Mouse (Mus musculus): ENCODE measurements around the gene Fbln1.
"Not testable (repeated sequence)": the region's sequence is repeated elsewhere in the genome, so short reads cannot be mapped to it uniquely, and the experiment has no call there.

Gene Fbln1

DNA sequence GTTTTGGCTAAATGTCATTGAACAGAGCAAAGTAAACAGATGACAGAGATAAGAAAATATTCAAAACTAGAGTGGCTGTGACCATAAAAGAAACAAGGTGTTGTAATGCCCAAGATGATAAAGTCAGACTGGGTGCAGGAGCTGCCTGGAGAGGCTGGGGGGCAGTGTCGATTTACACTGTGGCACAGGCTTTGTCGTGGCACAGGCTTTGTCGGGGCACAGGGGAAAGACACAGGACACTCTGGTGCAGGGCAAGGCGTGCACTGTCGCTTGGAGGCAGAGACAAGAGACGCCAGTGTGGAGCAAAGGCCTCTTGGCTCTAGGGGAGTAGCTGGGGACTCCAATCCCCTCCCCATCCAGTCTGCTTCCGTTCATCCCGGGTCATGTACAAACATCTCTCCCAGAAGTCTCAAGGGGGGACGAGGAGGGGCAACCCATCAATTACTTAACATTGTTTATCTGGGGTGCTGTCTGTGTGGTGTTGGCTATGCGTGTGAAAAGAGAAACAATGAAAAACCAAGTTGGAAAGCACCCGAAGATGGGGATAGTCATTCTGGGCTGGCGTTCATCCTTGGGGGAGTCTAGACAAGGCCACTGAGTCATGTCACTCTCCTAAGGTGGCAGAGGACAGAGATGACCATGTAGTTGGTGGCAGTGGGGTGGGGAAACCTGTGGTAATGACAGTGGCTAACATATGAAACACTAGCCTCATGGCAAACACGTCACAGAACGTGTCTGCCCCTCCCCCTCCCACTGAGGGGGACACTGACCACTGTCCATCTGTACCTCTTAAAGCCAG, 110.8 kb downstream of the Fbln1 start:
- Histone ChIP-seq H3K9me3 (ENCODE audit: low read length) (no peaks in the 10 kb centered on the region), H3K36me3 (ENCODE audit: insufficient read depth, low read length) (no peaks in the 10 kb centered on the region), H3K4me1 (replicated peaks; ENCODE audit: low read depth, low read length) (peaks cover 11% of the 10 kb centered on the region; the same call in 1 of the 2 replicates), H3K27me3 (ENCODE audit: insufficient read depth, low read length) (peaks cover 19% of the 10 kb centered on the region), H3K4me3 (replicated peaks; ENCODE audit: low read length) (no peak overlapping the region)
- no peak for TF ChIP-seq POU5F1 (IDR thresholded peaks at IDR 0.05; ENCODE audit: borderline replicate concordance, low read length)
- no peak for TF ChIP-seq NANOG (IDR thresholded peaks at IDR 0.05; ENCODE audit: borderline replicate concordance, low read length)
- TF ChIP-seq CTCF (conservative IDR thresholded peaks at IDR 0.05; ENCODE audit: low read length), result no peak

DNA sequence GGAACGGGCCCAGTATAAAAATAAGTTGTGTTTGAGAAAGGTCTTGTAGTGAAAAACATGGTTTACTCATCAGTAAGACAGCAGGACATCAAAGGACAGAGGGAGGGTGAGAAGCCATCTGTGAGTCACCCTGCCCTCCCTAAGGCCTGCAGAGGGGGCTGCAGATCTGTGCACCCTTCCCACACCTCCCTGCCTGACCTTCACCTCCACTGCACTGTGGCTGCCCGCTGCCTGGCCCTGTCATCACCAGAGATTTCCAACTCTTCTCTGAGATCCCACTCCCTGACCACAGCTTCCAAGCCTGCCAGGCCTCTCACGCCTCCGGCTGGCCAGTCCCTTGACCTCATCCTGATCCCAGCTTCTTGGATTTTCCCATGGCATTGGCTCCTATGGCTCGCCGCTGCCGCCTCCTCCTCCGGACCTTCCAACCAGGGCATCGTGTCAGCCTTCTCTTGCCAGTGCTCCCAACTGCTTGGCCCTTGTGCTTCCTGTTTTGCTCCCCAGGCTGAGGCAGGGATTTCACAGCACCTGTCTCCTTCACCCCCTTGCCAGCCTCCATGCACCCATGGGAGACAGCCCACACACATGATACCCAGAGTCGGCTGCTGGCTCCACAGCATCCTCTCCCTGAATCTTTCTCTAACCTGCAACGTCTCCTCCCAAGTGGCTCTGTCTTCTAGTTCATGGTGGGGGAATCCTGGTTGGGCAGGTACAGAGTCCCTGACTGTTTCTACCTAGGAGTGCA, 114.3 kb downstream of the Fbln1 start:
- H3K36me3 ChIP-seq (ENCODE audit: insufficient read depth, low read length), result no peaks in the 10 kb centered on the region
- peaks cover 7% of the 10 kb centered on the region for H3K27me3 ChIP-seq (ENCODE audit: insufficient read depth, low read length)
- TF ChIP-seq NANOG (IDR thresholded peaks at IDR 0.05; ENCODE audit: borderline replicate concordance, low read length), result no peak
- TF ChIP-seq CTCF (conservative IDR thresholded peaks at IDR 0.05; ENCODE audit: low read length), result no peak
- TF ChIP-seq POU5F1 (IDR thresholded peaks at IDR 0.05; ENCODE audit: borderline replicate concordance, low read length), result no peak
- H3K4me1 ChIP-seq (replicated peaks; ENCODE audit: low read depth, low read length), result peaks cover 10% of the 10 kb centered on the region; the same call in 1 of the 2 replicates
- no peak overlapping the region for H3K4me3 ChIP-seq (replicated peaks; ENCODE audit: low read length)
- H3K9me3 ChIP-seq (ENCODE audit: low read length), result no peaks in the 10 kb centered on the region

DNA sequence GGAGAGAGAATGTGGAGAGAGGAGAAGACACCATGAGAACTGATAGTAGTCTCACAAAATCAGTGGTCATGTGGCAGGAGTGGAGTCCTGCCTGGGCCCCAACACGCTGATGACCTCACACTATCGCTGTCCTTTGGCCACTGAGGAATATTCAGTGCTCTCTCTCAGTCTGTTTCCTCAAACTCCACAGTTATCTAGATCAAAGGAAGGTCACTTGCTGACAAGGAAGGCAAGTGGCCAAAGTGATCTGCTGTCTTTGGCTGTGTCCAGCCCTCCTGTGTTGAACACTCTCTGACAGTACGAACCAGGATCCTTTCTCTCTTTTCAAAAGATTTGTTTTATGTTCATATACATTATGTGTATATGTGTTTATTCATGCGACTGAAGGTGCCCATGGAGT, 117.5 kb downstream of the Fbln1 start:
- TF ChIP-seq CTCF (conservative IDR thresholded peaks at IDR 0.05; ENCODE audit: low read length) (no peak), POU5F1 (IDR thresholded peaks at IDR 0.05; ENCODE audit: borderline replicate concordance, low read length) (no peak), NANOG (IDR thresholded peaks at IDR 0.05; ENCODE audit: borderline replicate concordance, low read length) (no peak)
- no peaks in the 10 kb centered on the region for H3K9me3 ChIP-seq (ENCODE audit: low read length)
- no peaks in the 10 kb centered on the region; the same call in 1 of the 2 replicates for H3K27me3 ChIP-seq (ENCODE audit: insufficient read depth, low read length)
- H3K36me3 ChIP-seq (ENCODE audit: insufficient read depth, low read length), result no peaks in the 10 kb centered on the region
- no peak overlapping the region for H3K4me3 ChIP-seq (replicated peaks; ENCODE audit: low read length)
- peaks cover 28% of the 10 kb centered on the region for H3K4me1 ChIP-seq (replicated peaks; ENCODE audit: low read depth, low read length)

DNA sequence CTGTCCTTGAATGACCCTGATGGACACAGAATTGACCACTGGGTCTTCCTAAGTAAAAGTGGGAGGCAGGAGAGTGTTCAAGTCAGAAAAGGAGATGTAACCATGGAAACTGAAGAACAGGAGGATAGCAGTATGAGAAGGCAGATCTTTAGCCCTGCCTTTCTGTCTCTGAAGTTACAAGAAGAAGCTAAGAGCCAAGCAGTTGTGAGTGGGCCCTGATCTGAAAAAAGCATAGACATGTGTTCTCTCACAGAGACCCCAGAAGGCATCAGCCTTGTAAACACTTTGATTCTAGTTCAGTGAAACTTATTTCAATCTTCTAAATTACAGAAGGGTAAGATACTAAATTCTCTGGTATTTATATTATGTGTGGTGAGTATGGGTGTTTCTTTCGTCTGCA, 118.7 kb downstream of the Fbln1 start:
- Histone ChIP-seq H3K9me3 (ENCODE audit: low read length) (no peaks in the 10 kb centered on the region), H3K4me1 (replicated peaks; ENCODE audit: low read depth, low read length) (peaks cover 28% of the 10 kb centered on the region), H3K4me3 (replicated peaks; ENCODE audit: low read length) (no peak overlapping the region), H3K27me3 (ENCODE audit: insufficient read depth, low read length) (no peaks in the 10 kb centered on the region; the same call in 1 of the 2 replicates), H3K36me3 (ENCODE audit: insufficient read depth, low read length) (no peaks in the 10 kb centered on the region)
- TF ChIP-seq CTCF (conservative IDR thresholded peaks at IDR 0.05; ENCODE audit: low read length) (no peak), POU5F1 (IDR thresholded peaks at IDR 0.05; ENCODE audit: borderline replicate concordance, low read length) (no peak), NANOG (IDR thresholded peaks at IDR 0.05; ENCODE audit: borderline replicate concordance, low read length) (no peak)

DNA sequence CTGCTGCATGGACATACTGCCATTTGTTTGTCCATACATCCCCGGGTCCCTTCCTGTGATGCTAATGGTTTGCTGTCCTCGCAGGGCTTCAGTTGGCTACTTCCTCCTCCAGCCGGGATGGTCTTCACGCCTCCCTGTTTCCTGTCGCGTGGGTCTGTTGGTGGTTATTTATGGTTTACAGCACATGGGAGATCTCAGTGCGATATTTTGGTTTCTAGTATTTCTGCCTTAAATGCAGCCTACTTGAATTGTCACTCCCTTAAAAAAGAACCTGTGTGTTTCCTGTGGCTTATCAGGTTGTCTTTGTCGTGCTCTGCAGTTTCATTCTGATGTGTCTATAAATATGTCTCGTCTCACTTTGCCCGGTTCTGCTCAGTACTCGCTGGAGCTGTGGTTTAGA, 122.1 kb downstream of the Fbln1 start:
- peaks cover 42% of the 10 kb centered on the region for H3K4me1 ChIP-seq (replicated peaks; ENCODE audit: low read depth, low read length)
- no peaks in the 10 kb centered on the region; the same call in 1 of the 2 replicates for H3K27me3 ChIP-seq (ENCODE audit: insufficient read depth, low read length)
- no peaks in the 10 kb centered on the region for H3K36me3 ChIP-seq (ENCODE audit: insufficient read depth, low read length)
- H3K9me3 ChIP-seq (ENCODE audit: low read length), result no peaks in the 10 kb centered on the region
- H3K4me3 ChIP-seq (replicated peaks; ENCODE audit: low read length), result no peak overlapping the region
- TF ChIP-seq POU5F1 (IDR thresholded peaks at IDR 0.05; ENCODE audit: borderline replicate concordance, low read length) (no peak), NANOG (IDR thresholded peaks at IDR 0.05; ENCODE audit: borderline replicate concordance, low read length) (no peak), CTCF (conservative IDR thresholded peaks at IDR 0.05; ENCODE audit: low read length) (no peak)

DNA sequence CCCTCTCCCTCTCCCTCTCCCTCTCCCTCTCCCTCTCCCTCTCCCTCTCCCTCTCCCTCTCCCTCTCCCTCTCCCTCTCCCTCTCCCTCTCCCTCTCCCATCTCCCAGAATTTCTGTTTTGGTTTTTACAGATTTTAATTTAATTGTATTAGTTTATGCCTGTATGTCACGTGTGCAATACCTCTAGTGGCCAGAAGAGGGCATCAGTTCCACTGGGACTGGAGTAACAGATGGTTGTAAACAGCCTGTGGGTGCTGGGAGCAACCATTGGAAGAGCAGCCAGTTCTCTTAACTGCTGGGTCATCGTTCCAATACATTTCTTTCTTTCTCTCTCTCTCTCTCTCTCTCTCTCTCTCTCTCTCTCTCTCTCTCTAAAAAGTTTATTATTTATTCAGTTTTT, 122.7 kb downstream of the Fbln1 start:
- H3K9me3 ChIP-seq (ENCODE audit: low read length); H3K4me3 ChIP-seq (replicated peaks; ENCODE audit: low read length); H3K27me3 ChIP-seq (ENCODE audit: insufficient read depth, low read length); H3K36me3 ChIP-seq (ENCODE audit: insufficient read depth, low read length): not testable (repeated sequence)
- peak; percentile 82 for TF ChIP-seq CTCF (conservative IDR thresholded peaks at IDR 0.05; ENCODE audit: low read length)
- peaks cover 47% of the 10 kb centered on the region for H3K4me1 ChIP-seq (replicated peaks; ENCODE audit: low read depth, low read length)

DNA sequence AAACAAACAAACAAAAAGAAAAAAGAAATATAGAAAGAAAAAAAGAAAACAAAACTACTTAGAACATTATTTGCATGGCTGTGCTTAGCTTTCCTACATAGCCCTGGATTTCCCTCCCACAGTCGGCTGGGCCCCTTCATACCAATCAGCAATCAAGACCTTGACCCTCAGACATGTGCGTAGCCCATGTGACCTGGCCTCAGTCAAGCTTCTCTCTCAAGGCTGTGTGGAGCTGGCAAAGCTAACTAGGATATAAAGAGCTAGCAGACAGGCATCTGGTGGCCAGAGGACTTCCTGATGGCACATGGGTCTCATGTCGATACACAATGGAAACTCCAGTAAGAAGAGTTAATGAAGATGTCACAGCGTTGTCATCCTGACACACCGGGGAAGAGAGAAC, 123.3 kb downstream of the Fbln1 start:
- no peaks in the 10 kb centered on the region; the same call in 1 of the 2 replicates for H3K27me3 ChIP-seq (ENCODE audit: insufficient read depth, low read length)
- no peaks in the 10 kb centered on the region for H3K36me3 ChIP-seq (ENCODE audit: insufficient read depth, low read length)
- no peaks in the 10 kb centered on the region for H3K9me3 ChIP-seq (ENCODE audit: low read length)
- H3K4me1 ChIP-seq (replicated peaks; ENCODE audit: low read depth, low read length), result peaks cover 53% of the 10 kb centered on the region
- no peak overlapping the region for H3K4me3 ChIP-seq (replicated peaks; ENCODE audit: low read length)
- TF ChIP-seq POU5F1 (IDR thresholded peaks at IDR 0.05; ENCODE audit: borderline replicate concordance, low read length), result no peak
- no peak for TF ChIP-seq NANOG (IDR thresholded peaks at IDR 0.05; ENCODE audit: borderline replicate concordance, low read length)
- TF ChIP-seq CTCF (conservative IDR thresholded peaks at IDR 0.05; ENCODE audit: low read length), result no peak

DNA sequence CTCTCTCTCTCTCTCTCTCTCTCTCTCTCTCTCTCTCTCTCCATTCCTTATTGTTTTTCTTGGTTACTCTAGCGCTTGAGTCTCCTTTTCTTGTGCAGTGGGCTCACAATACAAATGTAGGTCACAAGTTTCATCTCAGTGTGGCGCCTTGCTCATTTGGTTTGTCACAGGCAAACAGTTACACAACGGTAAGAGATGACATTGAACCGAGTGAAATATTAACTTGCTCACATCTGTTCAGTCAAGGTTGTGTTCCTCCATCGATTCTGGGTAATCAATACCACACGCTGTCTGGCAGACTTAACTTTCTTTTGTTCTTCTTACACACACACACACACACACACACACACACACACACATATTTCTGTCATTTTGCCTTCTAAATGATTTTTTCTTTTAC, 124.3 kb downstream of the Fbln1 start:
- no peaks in the 10 kb centered on the region; the same call in 1 of the 2 replicates for H3K27me3 ChIP-seq (ENCODE audit: insufficient read depth, low read length)
- H3K4me1 ChIP-seq (replicated peaks; ENCODE audit: low read depth, low read length), result peaks cover 63% of the 10 kb centered on the region
- no peak overlapping the region for H3K4me3 ChIP-seq (replicated peaks; ENCODE audit: low read length)
- no peaks in the 10 kb centered on the region for H3K9me3 ChIP-seq (ENCODE audit: low read length)
- H3K36me3 ChIP-seq (ENCODE audit: insufficient read depth, low read length), result no peaks in the 10 kb centered on the region
- TF ChIP-seq POU5F1 (IDR thresholded peaks at IDR 0.05; ENCODE audit: borderline replicate concordance, low read length) (no peak), NANOG (IDR thresholded peaks at IDR 0.05; ENCODE audit: borderline replicate concordance, low read length) (no peak), CTCF (conservative IDR thresholded peaks at IDR 0.05; ENCODE audit: low read length) (no peak)

DNA sequence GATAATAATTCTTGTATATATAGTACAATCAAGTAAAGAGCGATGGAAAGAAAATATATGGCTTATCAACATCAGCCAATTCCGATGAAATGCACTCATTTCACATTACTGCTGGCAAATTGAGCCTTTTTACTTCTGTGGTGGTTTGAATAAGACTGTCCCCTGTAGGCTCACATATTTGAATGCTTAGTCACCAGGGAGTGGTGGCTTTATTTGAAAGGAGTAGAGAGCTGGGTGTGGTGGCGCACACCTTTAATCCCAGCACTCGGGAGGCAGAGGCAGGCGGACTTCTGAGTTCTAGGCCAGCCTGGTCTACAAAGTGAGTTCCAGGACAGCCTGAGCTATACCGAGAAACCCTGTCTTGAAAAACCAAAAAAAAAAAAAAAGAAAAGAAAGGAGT, 127.8 kb downstream of the Fbln1 start:
- H3K4me3 ChIP-seq (replicated peaks; ENCODE audit: low read length); H3K36me3 ChIP-seq (ENCODE audit: insufficient read depth, low read length); H3K27me3 ChIP-seq (ENCODE audit: insufficient read depth, low read length); H3K9me3 ChIP-seq (ENCODE audit: low read length): not testable (repeated sequence)
- H3K4me1 ChIP-seq (replicated peaks; ENCODE audit: low read depth, low read length), result peaks cover 63% of the 10 kb centered on the region

Data from E14TG2a.4 (cell line).